Mouse (Mus musculus) hindbrain, embryonic 14.5 days (tissue): ENCODE data around the gene Endod1. TPM values are rescaled to one million over a fixed set of nuclear protein-coding genes. Genes with fewer than 3 reads are reported as not detected.

Experiments used
- ATAC-seq: fragments of 200-750 bp; cut with Nextera tagmentation; 2 replicates; pipeline ENCODE4 v1.8.0; 2017; ENCODE audit warnings: moderate number of reproducible peaks, mild to moderate bottlenecking, moderate TSS enrichment, moderate library complexity; ENCODE audit not compliant: low FRiP score
- DNase-seq: peaks from one replicate; pipeline ENCODE4 v3.0.0-alpha.2; 2015; ENCODE audit warnings: low spot score
- H3K27ac ChIP-seq: fragments of 300-500 bp; sonication (generic); 2 replicates; pipeline ENCODE4 v1.5.1; 2014; ENCODE audit warnings: mild to moderate bottlenecking, moderate library complexity
- H3K27me3 ChIP-seq: fragments of 300-500 bp; sonication (generic); 2 replicates; pipeline ENCODE4 v1.6.1; 2014; ENCODE audit warnings: mild to moderate bottlenecking, low read length, mixed read lengths; ENCODE audit not compliant: control insufficient read depth, insufficient read depth
- H3K36me3 ChIP-seq: fragments of 300-500 bp; sonication (generic); replicated peaks from 2 replicates; pipeline ENCODE4 v1.6.1; 2014; ENCODE audit not compliant: control insufficient read depth, insufficient read depth
- H3K4me1 ChIP-seq: fragments of 300-500 bp; sonication (generic); replicated peaks from 2 replicates; pipeline ENCODE4 v1.6.1; 2014; ENCODE audit warnings: antibody characterized with exemption, low read length, mixed read lengths; ENCODE audit not compliant: control insufficient read depth, insufficient read depth
- H3K4me2 ChIP-seq: fragments of 300-500 bp; sonication (generic); replicated peaks from 2 replicates; pipeline ENCODE4 v1.6.1; 2014; ENCODE audit warnings: mild to moderate bottlenecking, moderate library complexity
- H3K4me3 ChIP-seq: fragments of 300-500 bp; sonication (generic); replicated peaks from 2 replicates; pipeline ENCODE4 v1.5.1; 2014; ENCODE audit warnings: mild to moderate bottlenecking, low read length
- H3K9ac ChIP-seq: fragments of 300-500 bp; sonication (generic); 2 replicates; pipeline ENCODE4 v1.6.1; 2014
- H3K9me3 ChIP-seq: fragments of 300-500 bp; sonication (generic); 2 replicates; pipeline ENCODE4 v1.6.1; 2016; ENCODE audit warnings: low read length; ENCODE audit not compliant: control insufficient read depth
- WGBS: fragments of 180-500 bp; shearing (Covaris S2); extraction: QIAGEN DNeasy Blood & Tissue Kit; methylation state at CpG from one replicate; pipeline ENCODE4 v1.1.7; 2014; 5-methylcytosine and 5-hydroxymethylcytosine counted together
- polyA plus RNA-seq: library from polyadenylated mRNA; unstranded; fragments of >200 nt; fragmentation: Nextera tagmentation; extraction: Ambion mirVana; gene quantifications from 2 replicates; pipeline ENCODE4 v1.2.1, GENCODE M21; 2014

Endod1 gene
- polyA plus RNA-seq, 1 experiment from 2014 or later: 33.4 TPM

DNA sequence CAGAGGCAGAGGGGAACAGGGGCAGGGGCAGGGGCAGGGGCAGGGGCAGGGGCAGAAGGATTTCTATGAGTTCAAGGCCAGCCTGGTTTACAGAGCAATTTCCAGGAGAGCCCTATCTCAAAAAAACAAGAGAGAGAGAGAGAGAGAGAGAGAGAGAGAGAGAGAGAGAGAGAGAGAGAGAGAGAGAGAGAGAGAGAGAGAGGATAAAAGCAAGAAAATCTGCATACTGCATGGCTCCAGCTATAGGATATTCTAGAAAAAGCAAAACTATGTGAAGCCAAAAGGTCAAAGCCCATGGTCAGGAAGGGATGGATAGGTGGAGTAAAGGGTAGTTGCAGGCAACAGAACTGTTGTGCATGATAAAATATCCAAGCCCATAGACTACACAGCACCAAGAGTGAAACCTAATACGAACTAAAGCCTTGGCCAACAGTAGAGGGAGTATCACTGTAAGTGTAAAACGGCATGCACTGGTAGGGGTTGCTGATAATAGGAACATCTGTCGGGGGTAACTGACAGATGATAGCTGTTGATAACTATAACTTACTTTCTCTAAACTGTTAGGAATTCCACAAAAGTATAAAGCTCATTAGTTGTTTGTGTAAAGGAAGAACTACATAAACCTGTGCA lies 15.6 kb upstream of the Endod1 start:
- H3K27ac ChIP-seq: no peak overlapping the region
- no peak overlapping the region for H3K4me2 ChIP-seq
- H3K9me3 ChIP-seq: no peaks in the 10 kb centered on the region
- no peak for ATAC-seq
- H3K4me1 ChIP-seq: no peaks in the 10 kb centered on the region
- DNase-seq: no peak
- H3K27me3 ChIP-seq: no peaks in the 10 kb centered on the region
- no peak overlapping the region for H3K4me3 ChIP-seq
- H3K9ac ChIP-seq: no peak overlapping the region
- no peaks in the 10 kb centered on the region for H3K36me3 ChIP-seq
- 78% methylated on average over 3 of the region's 3 CpGs for WGBS

DNA sequence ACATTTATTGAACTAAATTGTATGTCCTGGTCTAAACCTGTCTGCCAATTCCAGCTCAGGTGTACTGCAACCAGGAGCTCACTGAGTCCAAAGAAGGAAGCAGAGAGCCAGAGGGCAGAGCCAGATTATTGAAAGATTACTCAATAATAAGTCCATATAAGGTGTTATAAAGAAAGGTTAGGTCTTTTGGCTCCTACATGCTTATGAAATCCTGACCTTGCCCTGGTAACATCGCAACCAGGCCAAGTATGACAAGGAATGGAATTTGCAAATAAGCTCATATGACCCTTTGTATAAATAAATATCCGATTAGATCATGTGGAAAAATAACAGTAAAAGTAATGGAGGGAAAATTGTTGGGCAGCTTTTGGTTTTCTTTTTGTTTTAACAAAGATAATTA lies 14.8 kb upstream of the Endod1 start:
- DNase-seq (no peak), ATAC-seq (no peak)
- Histone ChIP-seq H3K27me3 (no peaks in the 10 kb centered on the region), H3K4me2 (no peak overlapping the region), H3K4me1 (no peaks in the 10 kb centered on the region), H3K9me3 (no peaks in the 10 kb centered on the region), H3K4me3 (no peak overlapping the region), H3K36me3 (no peaks in the 10 kb centered on the region), H3K9ac (no peak overlapping the region), H3K27ac (no peak overlapping the region)
- WGBS: 85% methylated on average over 2 of the region's 2 CpGs

DNA sequence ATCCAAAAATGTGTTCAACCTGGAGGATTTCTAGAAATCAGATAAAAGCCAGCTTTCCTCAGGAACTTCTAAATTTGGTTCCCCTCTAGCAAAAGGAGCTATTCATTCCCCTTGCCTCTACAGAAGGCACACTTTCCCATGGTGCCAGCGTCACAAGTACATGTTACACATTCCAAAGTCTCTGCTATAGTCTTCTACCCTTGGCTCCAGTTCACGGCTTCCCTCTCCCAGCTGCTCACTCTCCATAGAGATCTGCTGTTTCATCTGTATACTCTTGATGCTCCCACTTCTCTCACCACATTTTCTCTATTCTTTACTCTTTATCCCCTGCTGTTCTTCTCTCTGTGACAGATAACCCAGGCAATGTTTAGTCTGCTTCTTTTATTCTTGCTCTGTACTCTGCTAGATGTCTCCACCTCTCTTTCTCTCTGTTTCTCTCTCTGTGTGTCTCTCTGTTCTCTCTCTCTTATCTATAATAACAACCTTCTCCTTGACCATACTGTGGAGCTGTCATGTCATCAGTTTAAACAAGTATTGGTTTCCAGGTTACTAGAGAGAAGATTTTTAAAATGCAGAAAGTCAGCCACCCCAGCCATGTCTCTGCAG lies 13.8 kb upstream of the Endod1 start:
- Histone ChIP-seq H3K4me1 (no peaks in the 10 kb centered on the region), H3K4me3 (no peak overlapping the region), H3K9me3 (no peaks in the 10 kb centered on the region), H3K36me3 (no peaks in the 10 kb centered on the region), H3K27ac (no peak overlapping the region), H3K9ac (no peak overlapping the region), H3K27me3 (no peaks in the 10 kb centered on the region), H3K4me2 (no peak overlapping the region)
- 40% methylated on average over 2 of the region's 2 CpGs for WGBS
- no peak for DNase-seq
- no peak for ATAC-seq

DNA sequence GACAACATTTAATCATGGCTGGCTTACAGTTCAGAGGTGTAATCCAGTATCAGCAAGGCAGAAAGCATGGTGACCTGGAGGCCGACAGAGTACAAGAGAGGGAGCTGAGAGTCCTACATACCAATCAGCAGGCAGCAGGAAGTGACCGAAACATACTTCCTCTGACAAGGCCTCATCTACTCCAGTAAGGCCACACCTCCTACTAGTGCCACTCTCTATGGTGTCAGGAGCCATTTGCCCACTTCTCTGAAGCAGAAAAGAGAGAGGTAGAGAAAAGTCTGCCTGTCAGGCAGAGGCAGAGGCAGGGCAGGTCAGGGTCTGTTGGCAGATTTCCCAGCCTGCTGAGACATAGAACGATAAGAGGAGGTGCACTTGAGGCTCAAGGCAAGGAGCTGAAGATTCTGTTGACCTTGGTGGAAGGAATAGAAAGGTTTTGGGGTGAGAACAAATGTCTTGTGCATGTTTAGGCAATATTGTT lies 10.6 kb upstream of the Endod1 start:
- Histone ChIP-seq H3K4me3 (no peak overlapping the region), H3K27me3 (no peaks in the 10 kb centered on the region)

DNA sequence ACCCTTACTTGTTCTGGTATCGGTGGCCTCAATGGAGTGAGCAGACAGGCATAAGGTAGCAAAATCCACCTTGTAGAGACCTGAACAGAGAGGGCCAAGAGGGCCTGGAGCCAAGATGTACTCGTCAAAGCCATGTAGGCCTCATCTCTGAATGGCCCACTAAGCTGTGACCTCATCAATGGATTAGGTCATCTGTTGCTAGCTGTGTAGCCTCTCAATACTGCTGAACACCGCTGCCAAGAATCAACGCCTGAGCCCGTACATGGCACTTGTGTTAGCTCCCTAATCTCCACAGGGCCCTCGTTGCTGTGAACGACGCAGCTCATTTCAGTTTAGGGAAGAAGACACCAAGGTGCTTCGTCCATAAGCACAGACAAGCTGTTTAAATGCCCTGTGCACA lies 10.0 kb upstream of the Endod1 start:
- Histone ChIP-seq H3K4me2 (no peak overlapping the region), H3K9me3 (no peaks in the 10 kb centered on the region), H3K4me3 (no peak overlapping the region), H3K27ac (no peak overlapping the region), H3K4me1 (no peaks in the 10 kb centered on the region), H3K9ac (no peak overlapping the region), H3K36me3 (no peaks in the 10 kb centered on the region), H3K27me3 (no peaks in the 10 kb centered on the region)
- DNase-seq (no peak), ATAC-seq (no peak)
- 86% methylated on average over 9 of the region's 9 CpGs for WGBS

More for the DNA sequence above, 10.6 kb upstream of the Endod1 start:
- Histone ChIP-seq H3K9ac (no peak overlapping the region), H3K27ac (no peak overlapping the region), H3K9me3 (no peaks in the 10 kb centered on the region), H3K4me1 (no peaks in the 10 kb centered on the region), H3K36me3 (no peaks in the 10 kb centered on the region), H3K4me2 (no peak overlapping the region)
- no peak for DNase-seq
- no peak for ATAC-seq
- 83% methylated on average over 3 of the region's 3 CpGs for WGBS

DNA sequence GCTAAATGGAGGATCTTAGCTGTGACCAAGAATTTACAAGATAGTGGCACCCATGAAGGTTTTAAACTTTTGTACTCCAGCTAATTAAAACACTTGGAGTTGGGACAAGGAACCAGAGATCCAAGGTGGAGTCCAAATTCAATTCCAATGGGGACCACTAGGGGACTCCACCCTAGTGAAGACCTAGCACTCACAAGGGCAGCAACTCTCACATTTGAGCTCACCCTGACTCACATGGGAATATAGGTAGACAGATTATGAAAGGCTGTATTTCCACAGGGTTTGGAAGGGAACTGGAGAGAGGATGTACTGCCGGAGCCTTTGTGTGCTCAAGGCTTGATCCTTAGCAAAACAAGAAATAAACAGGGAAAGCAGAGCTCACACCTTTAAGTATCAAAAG lies 9.0 kb upstream of the Endod1 start:
- DNase-seq (no peak), ATAC-seq (no peak)
- H3K27ac ChIP-seq: no peak overlapping the region
- H3K4me1 ChIP-seq: no peaks in the 10 kb centered on the region
- H3K36me3 ChIP-seq: no peaks in the 10 kb centered on the region
- WGBS: 97% methylated on average over 1 of the region's 1 CpGs
- H3K9ac ChIP-seq: no peak overlapping the region
- no peak overlapping the region for H3K4me2 ChIP-seq
- no peaks in the 10 kb centered on the region for H3K27me3 ChIP-seq
- H3K9me3 ChIP-seq: no peaks in the 10 kb centered on the region
- no peak overlapping the region for H3K4me3 ChIP-seq

DNA sequence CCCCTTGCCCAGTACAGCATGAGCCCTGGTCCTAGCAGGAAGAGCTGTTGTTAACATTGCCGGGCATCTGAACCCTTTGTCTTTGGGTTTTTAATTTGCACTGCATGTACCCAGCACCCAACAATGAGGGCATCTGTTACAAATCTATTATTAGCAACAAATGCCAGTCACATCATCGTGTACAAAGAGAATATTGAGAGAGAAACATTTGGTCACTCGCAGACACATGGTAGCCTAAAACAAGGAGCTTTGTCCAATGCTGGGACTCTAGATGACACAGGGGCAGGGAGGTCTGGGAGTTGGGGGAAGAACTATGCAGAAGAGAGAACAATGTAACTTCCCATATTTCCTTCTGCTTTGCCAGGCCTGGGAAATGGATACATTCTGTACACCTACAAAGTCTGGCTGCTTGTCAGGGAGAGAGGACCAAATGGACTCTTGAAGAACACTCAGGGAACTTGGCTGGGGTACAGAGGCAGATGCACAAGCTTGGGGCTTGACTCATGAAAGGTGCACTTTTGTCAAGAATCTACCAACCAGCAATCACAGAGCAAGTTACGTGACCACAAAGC lies 7.8 kb upstream of the Endod1 start:
- no peaks in the 10 kb centered on the region for H3K36me3 ChIP-seq
- no peaks in the 10 kb centered on the region for H3K4me1 ChIP-seq
- H3K9me3 ChIP-seq: no peaks in the 10 kb centered on the region
- H3K4me2 ChIP-seq: no peak overlapping the region
- no peak overlapping the region for H3K27ac ChIP-seq
- no peak; the same call in 1 of the 2 replicates for ATAC-seq
- DNase-seq: no peak
- H3K27me3 ChIP-seq: no peaks in the 10 kb centered on the region
- 45% methylated on average over 4 of the region's 4 CpGs for WGBS
- no peak overlapping the region for H3K9ac ChIP-seq
- no peak overlapping the region for H3K4me3 ChIP-seq

DNA sequence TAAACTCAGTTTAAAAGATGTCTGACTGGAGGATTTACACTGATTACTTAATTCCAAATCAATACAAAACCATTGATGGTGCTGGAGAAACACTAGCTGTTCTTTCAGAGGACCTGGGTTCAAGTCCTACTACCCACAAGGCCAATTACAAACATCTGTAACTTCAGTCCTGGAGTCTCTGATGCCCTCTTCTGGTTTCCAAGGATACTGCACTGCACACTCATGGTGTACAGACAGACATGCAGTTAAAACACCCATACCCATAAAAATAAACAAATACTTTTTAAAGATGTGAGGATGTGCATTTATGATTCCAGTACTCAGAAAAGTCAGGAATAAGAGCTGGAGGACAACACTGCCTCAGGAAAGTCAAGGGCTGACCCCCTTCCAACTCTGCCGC lies 6.7 kb upstream of the Endod1 start:
- no peak for DNase-seq
- H3K9me3 ChIP-seq: no peaks in the 10 kb centered on the region
- H3K4me2 ChIP-seq: no peak overlapping the region
- H3K9ac ChIP-seq: no peak overlapping the region
- no peak overlapping the region for H3K4me3 ChIP-seq
- no peaks in the 10 kb centered on the region for H3K36me3 ChIP-seq
- no peaks in the 10 kb centered on the region for H3K4me1 ChIP-seq
- 93% methylated on average over 1 of the region's 1 CpGs for WGBS
- ATAC-seq: no peak
- no peak overlapping the region for H3K27ac ChIP-seq
- H3K27me3 ChIP-seq: no peaks in the 10 kb centered on the region

DNA sequence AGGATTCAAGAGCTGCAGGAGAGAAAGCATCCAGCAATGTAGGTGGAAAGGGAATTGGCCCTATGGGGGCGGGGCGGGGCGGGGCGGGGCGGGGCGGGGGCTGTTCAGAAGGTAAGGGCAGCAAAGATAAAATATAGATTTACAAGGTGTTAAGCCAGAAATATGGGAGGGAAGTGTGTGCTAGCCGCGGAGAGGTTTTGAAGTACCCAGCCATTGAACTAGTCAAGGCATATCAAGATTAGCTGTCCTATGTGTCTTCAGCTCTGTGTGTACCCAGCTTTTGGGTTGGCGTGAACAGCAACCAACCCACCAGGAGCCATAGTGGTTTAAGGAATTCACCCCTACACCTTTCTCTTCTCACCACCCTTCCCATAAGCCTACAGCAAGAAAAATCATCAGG lies 5.5 kb upstream of the Endod1 start:
- H3K4me1 ChIP-seq: peaks cover 5% of the 10 kb centered on the region
- no peak overlapping the region for H3K9ac ChIP-seq
- no peaks in the 10 kb centered on the region for H3K27me3 ChIP-seq
- no peak overlapping the region for H3K27ac ChIP-seq
- no peak overlapping the region for H3K4me2 ChIP-seq
- 87% methylated on average over 9 of the region's 9 CpGs for WGBS
- H3K4me3 ChIP-seq: no peak overlapping the region
- H3K9me3 ChIP-seq: no peaks in the 10 kb centered on the region
- no peaks in the 10 kb centered on the region for H3K36me3 ChIP-seq
- DNase-seq (no peak), ATAC-seq (no peak)
